Mouse (Mus musculus) forebrain, embryonic 11.5 days (tissue): ENCODE data around the gene Lsm14a. TPM values are rescaled to one million over a fixed set of nuclear protein-coding genes. Genes with fewer than 3 reads are reported as not detected.
"Not testable (repeated sequence)": the region's sequence is repeated elsewhere in the genome, so short reads cannot be mapped to it uniquely, and the experiment has no call there.

Source experiments
- ATAC-seq: fragments of 200-750 bp; cut with Nextera tagmentation; replicated peaks from 2 replicates; pipeline ENCODE4 v1.8.0; 2017; ENCODE audit warnings: moderate TSS enrichment; ENCODE audit not compliant: low FRiP score
- DNase-seq: peaks from one replicate; pipeline ENCODE4 v3.0.0-alpha.2; 2017; ENCODE audit warnings: low spot score
- H3K27ac ChIP-seq: fragments of 300-500 bp; sonication (generic); 2 replicates; pipeline ENCODE4 v1.5.1; 2014; ENCODE audit warnings: low read depth, low read length
- H3K27me3 ChIP-seq: fragments of 300-500 bp; sonication (generic); 2 replicates; pipeline ENCODE4 v1.6.1; 2014; ENCODE audit warnings: mild to moderate bottlenecking, low read length, mixed read lengths; ENCODE audit not compliant: control insufficient read depth, insufficient read depth
- H3K36me3 ChIP-seq: fragments of 300-500 bp; sonication (generic); 2 replicates; pipeline ENCODE4 v1.6.1; 2014; ENCODE audit warnings: mild to moderate bottlenecking, low read length, moderate library complexity, mixed read lengths; ENCODE audit not compliant: control insufficient read depth, insufficient read depth
- H3K4me1 ChIP-seq: fragments of 300-500 bp; sonication (generic); replicated peaks from 2 replicates; pipeline ENCODE4 v1.6.1; 2014; ENCODE audit warnings: low read length, mixed read lengths; ENCODE audit not compliant: control insufficient read depth, insufficient read depth
- H3K4me2 ChIP-seq: fragments of 300-500 bp; sonication (generic); 2 replicates; pipeline ENCODE4 v1.6.1; 2014; ENCODE audit warnings: low read depth, mild to moderate bottlenecking, low read length, moderate library complexity, mixed read lengths; ENCODE audit not compliant: severe bottlenecking
- H3K4me3 ChIP-seq: fragments of 300-500 bp; sonication (generic); 2 replicates; pipeline ENCODE4 v1.5.1; 2014; ENCODE audit warnings: low read depth, low read length
- H3K9ac ChIP-seq: fragments of 300-500 bp; sonication (generic); 2 replicates; pipeline ENCODE4 v1.6.1; 2014; ENCODE audit warnings: low read length
- H3K9me3 ChIP-seq: fragments of 300-500 bp; sonication (generic); 2 replicates; pipeline ENCODE4 v1.6.1; 2016; ENCODE audit warnings: low read length, mixed read lengths; ENCODE audit not compliant: control insufficient read depth
- WGBS: fragments of 180-500 bp; shearing (Covaris S2); extraction: QIAGEN DNeasy Blood & Tissue Kit; methylation state at CpG from one replicate; pipeline ENCODE4 v1.1.7; 2014; 5-methylcytosine and 5-hydroxymethylcytosine counted together
- polyA plus RNA-seq: library from polyadenylated mRNA; unstranded; fragments of >200 nt; fragmentation: Nextera tagmentation; extraction: Ambion mirVana; gene quantifications from 2 replicates; pipeline ENCODE4 v1.2.1, GENCODE M21; 2014

The Lsm14a gene
- polyA plus RNA-seq, 1 experiment from 2014 or later: 66.8 TPM

GRCm38 (mm10) chr7:34336545-34336944 lies 56.6 kb downstream of the Lsm14a start:
- ATAC-seq, DNase-seq: not testable (repeated sequence)

GRCm38 (mm10) chr7:34327493-34327892 lies 65.6 kb downstream of the Lsm14a start:
- Histone ChIP-seq H3K4me3 (no peak overlapping the region), H3K4me2 (no peak overlapping the region), H3K4me1 (no peaks in the 10 kb centered on the region), H3K9ac (no peak overlapping the region), H3K9me3 (no peaks in the 10 kb centered on the region; the same call in 1 of the 2 replicates), H3K27me3 (no peaks in the 10 kb centered on the region), H3K27ac (no peak overlapping the region), H3K36me3 (no peaks in the 10 kb centered on the region)
- WGBS: 67% methylated on average over 3 of the region's 3 CpGs
- DNase-seq (no peak), ATAC-seq (no peak)

More at GRCm38 (mm10) chr7:34336545-34336944, 56.6 kb downstream of the Lsm14a start:
- not testable (repeated sequence) for H3K4me1 ChIP-seq, H3K4me2 ChIP-seq, H3K4me3 ChIP-seq, H3K9me3 ChIP-seq, H3K27ac ChIP-seq, H3K27me3 ChIP-seq, H3K36me3 ChIP-seq, H3K9ac ChIP-seq
- 89% methylated on average over 1 of the region's 1 CpGs for WGBS

GRCm38 (mm10) chr7:34324857-34325256 lies 68.3 kb downstream of the Lsm14a start:
- H3K4me1 ChIP-seq: no peaks in the 10 kb centered on the region
- no peaks in the 10 kb centered on the region; the same call in 1 of the 2 replicates for H3K9me3 ChIP-seq
- no peaks in the 10 kb centered on the region for H3K36me3 ChIP-seq
- no peak overlapping the region for H3K4me3 ChIP-seq
- no peaks in the 10 kb centered on the region for H3K27me3 ChIP-seq
- H3K27ac ChIP-seq: no peak overlapping the region
- no peak overlapping the region for H3K4me2 ChIP-seq
- H3K9ac ChIP-seq: no peak overlapping the region
- WGBS: 93% methylated on average over 1 of the region's 1 CpGs
- DNase-seq: no peak
- no peak for ATAC-seq

- H3K36me3 ChIP-seq: no peaks in the 10 kb centered on the region
- DNase-seq (no peak), ATAC-seq (no peak)
- no peak overlapping the region for H3K4me2 ChIP-seq
- no peak overlapping the region for H3K4me3 ChIP-seq
- no peaks in the 10 kb centered on the region; the same call in 1 of the 2 replicates for H3K9me3 ChIP-seq
- H3K27ac ChIP-seq: no peak overlapping the region
- 92% methylated on average over 2 of the region's 2 CpGs for WGBS
- no peaks in the 10 kb centered on the region for H3K27me3 ChIP-seq
- H3K4me1 ChIP-seq: no peaks in the 10 kb centered on the region
- H3K9ac ChIP-seq: no peak overlapping the region
These were observed 69.1 kb downstream of the Lsm14a start for GRCm38 (mm10) chr7:34324005-34324404.

GRCm38 (mm10) chr7:34323351-34323750 lies 69.8 kb downstream of the Lsm14a start:
- no peaks in the 10 kb centered on the region for H3K4me1 ChIP-seq
- no peak for ATAC-seq
- no peaks in the 10 kb centered on the region; the same call in 1 of the 2 replicates for H3K9me3 ChIP-seq
- H3K27me3 ChIP-seq: no peaks in the 10 kb centered on the region
- no peak overlapping the region for H3K4me2 ChIP-seq
- H3K27ac ChIP-seq: no peak overlapping the region
- no peak overlapping the region for H3K4me3 ChIP-seq
- H3K36me3 ChIP-seq: no peaks in the 10 kb centered on the region
- no peak overlapping the region for H3K9ac ChIP-seq
- 84% methylated on average over 8 of the region's 8 CpGs for WGBS
- no peak for DNase-seq

- H3K36me3 ChIP-seq: no peaks in the 10 kb centered on the region
These were observed 71.2 kb downstream of the Lsm14a start for GRCm38 (mm10) chr7:34321958-34322357.

GRCm38 (mm10) chr7:34321119-34321518 lies 72.0 kb downstream of the Lsm14a start:
- no peak for DNase-seq
- WGBS: 84% methylated on average over 5 of the region's 5 CpGs
- H3K27ac ChIP-seq: no peak overlapping the region
- H3K9me3 ChIP-seq: no peaks in the 10 kb centered on the region; the same call in 1 of the 2 replicates
- no peaks in the 10 kb centered on the region for H3K27me3 ChIP-seq
- no peaks in the 10 kb centered on the region for H3K4me1 ChIP-seq
- no peaks in the 10 kb centered on the region for H3K36me3 ChIP-seq
- no peak overlapping the region for H3K4me2 ChIP-seq
- no peak overlapping the region for H3K4me3 ChIP-seq
- H3K9ac ChIP-seq: no peak overlapping the region
- ATAC-seq: no peak

More at GRCm38 (mm10) chr7:34321958-34322357, 71.2 kb downstream of the Lsm14a start:
- Histone ChIP-seq H3K4me1 (no peaks in the 10 kb centered on the region), H3K9ac (no peak overlapping the region), H3K27me3 (no peaks in the 10 kb centered on the region), H3K4me3 (no peak overlapping the region), H3K9me3 (no peaks in the 10 kb centered on the region; the same call in 1 of the 2 replicates), H3K27ac (no peak overlapping the region), H3K4me2 (no peak overlapping the region)
- WGBS: 95% methylated on average over 4 of the region's 4 CpGs
- DNase-seq (no peak), ATAC-seq (no peak)

- no peak for DNase-seq
- no peaks in the 10 kb centered on the region for H3K36me3 ChIP-seq
- ATAC-seq: no peak
- no peak overlapping the region for H3K4me3 ChIP-seq
- H3K27ac ChIP-seq: no peak overlapping the region
- H3K27me3 ChIP-seq: no peaks in the 10 kb centered on the region
- no peaks in the 10 kb centered on the region for H3K4me1 ChIP-seq
- no peak overlapping the region for H3K9ac ChIP-seq
- WGBS: 31% methylated on average over 3 of the region's 3 CpGs
- H3K9me3 ChIP-seq: no peaks in the 10 kb centered on the region; the same call in 1 of the 2 replicates
- no peak overlapping the region for H3K4me2 ChIP-seq
These were observed 73.2 kb downstream of the Lsm14a start for GRCm38 (mm10) chr7:34319957-34320356.

GRCm38 (mm10) chr7:34319123-34319522 lies 74.0 kb downstream of the Lsm14a start:
- no peak for DNase-seq
- ATAC-seq: no peak
- Histone ChIP-seq H3K9ac (no peak overlapping the region), H3K36me3 (no peaks in the 10 kb centered on the region), H3K4me1 (no peaks in the 10 kb centered on the region), H3K4me3 (no peak overlapping the region), H3K27ac (no peak overlapping the region), H3K4me2 (no peak overlapping the region), H3K9me3 (no peaks in the 10 kb centered on the region; the same call in 1 of the 2 replicates), H3K27me3 (no peaks in the 10 kb centered on the region)
- WGBS: 92% methylated on average over 2 of the region's 2 CpGs
